Mouse (Mus musculus) liver, embryonic 14.5 days (tissue): ENCODE results near the gene Btg1.

ENCODE experiments used
- CTCF ChIP-seq: IDR thresholded peaks from 2 replicates; pipeline ENCODE4 v1.5.1; 2016; ENCODE audit warnings: antibody characterized with exemption, low read depth, control low read depth
- EP300 ChIP-seq: IDR thresholded peaks from 2 replicates; pipeline ENCODE4 v1.6.1; 2016; ENCODE audit warnings: antibody characterized with exemption, low read depth

DNA sequence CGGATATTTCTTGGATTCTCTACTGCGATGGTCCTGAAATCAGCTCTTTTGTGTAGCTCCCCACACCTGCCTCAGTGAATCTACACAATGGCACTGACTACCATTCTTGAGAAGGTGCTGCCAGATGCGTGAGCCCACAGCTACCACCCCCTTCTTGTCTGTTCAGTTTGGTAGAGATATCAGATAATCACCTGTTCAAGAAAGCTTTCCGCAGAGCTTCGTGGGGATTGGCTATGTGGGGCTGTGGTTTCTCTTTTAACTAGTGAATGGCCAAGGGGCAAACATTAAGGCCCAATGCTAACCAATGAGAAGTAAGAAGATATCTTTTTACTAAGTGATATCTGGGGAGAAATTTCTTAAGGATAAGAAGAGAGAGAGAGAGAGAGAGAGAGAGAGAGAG, 41.5 kb upstream of the Btg1 start:
- TF ChIP-seq CTCF: no peak
- TF ChIP-seq EP300: no peak
